Mouse (Mus musculus) forebrain, postnatal 0 days (tissue): ENCODE results near the gene Slc4a5. TPM values are rescaled to one million over a fixed set of nuclear protein-coding genes. Genes with fewer than 3 reads are reported as not detected.

Experiments
- ATAC-seq: fragments of 200-750 bp; cut with Nextera tagmentation; 2 replicates; pipeline ENCODE4 v1.8.0; 2017; ENCODE audit warnings: mild to moderate bottlenecking, moderate library complexity
- DNase-seq: peaks from one replicate; pipeline ENCODE4 v3.0.0-alpha.2; 2015
- H3K27ac ChIP-seq: fragments of 300-500 bp; sonication (generic); 2 replicates; pipeline ENCODE4 v1.5.1; 2014; ENCODE audit warnings: low read depth, mild to moderate bottlenecking, antibody characterized with exemption, low read length, moderate library complexity, mixed read lengths
- H3K27me3 ChIP-seq: fragments of 300-500 bp; sonication (generic); 2 replicates; pipeline ENCODE4 v1.6.1; 2014; ENCODE audit warnings: mild to moderate bottlenecking, low read length, mixed read lengths; ENCODE audit not compliant: insufficient read depth
- H3K36me3 ChIP-seq: fragments of 300-500 bp; sonication (generic); 2 replicates; pipeline ENCODE4 v1.6.1; 2014; ENCODE audit warnings: mild to moderate bottlenecking, moderate library complexity; ENCODE audit not compliant: insufficient read depth
- H3K4me1 ChIP-seq: fragments of 300-500 bp; sonication (generic); 2 replicates; pipeline ENCODE4 v1.6.1; 2014; ENCODE audit warnings: antibody characterized with exemption; ENCODE audit not compliant: insufficient read depth
- H3K4me2 ChIP-seq: fragments of 300-500 bp; sonication (generic); 2 replicates; pipeline ENCODE4 v1.6.1; 2014; ENCODE audit warnings: low read depth, mild to moderate bottlenecking, moderate library complexity
- H3K4me3 ChIP-seq: fragments of 300-500 bp; sonication (generic); 2 replicates; pipeline ENCODE4 v1.5.1; 2014; ENCODE audit warnings: low read depth, low read length, mixed read lengths
- H3K9ac ChIP-seq: fragments of 300-500 bp; sonication (generic); 2 replicates; pipeline ENCODE4 v1.6.1; 2014; ENCODE audit warnings: mild to moderate bottlenecking
- H3K9me3 ChIP-seq: fragments of 300-500 bp; sonication (generic); 2 replicates; pipeline ENCODE4 v1.6.1; 2016; ENCODE audit warnings: low read length
- CTCF ChIP-seq: sonication (generic); IDR thresholded peaks from 2 replicates; pipeline ENCODE4 v1.5.1; 2016; ENCODE audit warnings: antibody characterized with exemption, control low read depth, low read depth
- WGBS: fragments of 180-500 bp; shearing (Covaris S2); extraction: QIAGEN DNeasy Blood & Tissue Kit; methylation state at CpG from one replicate; pipeline ENCODE4 v1.1.7; 2014; 5-methylcytosine and 5-hydroxymethylcytosine counted together
- polyA plus RNA-seq: library from polyadenylated mRNA; unstranded; fragments of >200 nt; fragmentation: Nextera tagmentation; extraction: Ambion mirVana; gene quantifications from 2 replicates; pipeline ENCODE4 v1.2.1, GENCODE M21; 2015
- total RNA-seq: library from RNA; depleted of rRNA; stranded (reverse); fragments of >200 nt; gene quantifications from 2 replicates; pipeline ENCODE4 v1.2.3, GENCODE M21; 2014

Slc4a5 gene
- total and polyA plus RNA-seq, 2 experiments from 2014 or later, result 1.3 TPM

DNA sequence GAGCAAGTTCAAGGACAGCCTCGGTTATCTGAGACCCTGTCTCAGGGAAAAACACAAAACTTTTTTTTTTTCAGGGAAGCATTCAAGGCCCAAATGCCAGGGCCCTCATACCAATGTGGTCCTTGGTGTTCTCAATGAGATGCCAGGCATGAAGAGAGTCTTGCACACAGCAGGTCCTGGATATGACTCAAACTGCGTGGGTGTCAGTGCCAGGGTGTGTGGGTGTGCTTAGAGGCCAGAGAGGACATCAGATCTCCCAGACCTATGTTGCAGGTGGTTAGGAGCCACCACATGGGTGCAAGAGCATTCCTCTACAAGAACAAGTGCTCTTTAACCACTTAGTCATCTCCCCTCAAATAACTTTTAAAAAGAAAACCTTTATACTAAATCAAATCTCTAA, 81.7 kb downstream of the Slc4a5 start:
- no peak for ATAC-seq
- Histone ChIP-seq H3K9me3 (no peaks in the 10 kb centered on the region), H3K4me1 (no peaks in the 10 kb centered on the region), H3K4me2 (no peak overlapping the region), H3K27ac (no peak overlapping the region), H3K27me3 (no peaks in the 10 kb centered on the region), H3K9ac (no peak overlapping the region), H3K4me3 (no peak overlapping the region), H3K36me3 (peaks cover 16% of the 10 kb centered on the region)
- no peak for DNase-seq
- no peak for TF ChIP-seq CTCF
- WGBS, result 90% methylated on average over 2 of the region's 2 CpGs

DNA sequence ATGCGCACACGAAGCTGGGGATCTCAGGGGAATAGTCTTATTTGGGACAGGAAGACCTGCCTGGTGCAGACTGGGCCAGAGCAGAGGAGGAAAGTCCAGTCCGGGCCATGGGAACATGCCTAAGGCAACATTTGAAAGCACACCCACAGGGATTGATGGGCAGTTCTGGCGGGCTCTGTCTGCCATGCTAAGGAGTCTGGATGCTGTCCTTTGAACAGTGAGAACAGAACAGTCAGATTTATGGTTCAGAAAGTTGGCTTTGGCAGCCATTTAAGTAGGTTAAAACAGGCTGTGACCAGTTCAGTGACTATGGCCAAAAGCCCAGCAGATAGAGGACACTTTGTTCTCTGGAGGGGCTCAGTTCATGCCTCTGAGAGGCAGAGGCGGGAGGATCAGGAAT, 82.6 kb downstream of the Slc4a5 start:
- Histone ChIP-seq H3K9me3 (no peaks in the 10 kb centered on the region), H3K36me3 (peaks cover 21% of the 10 kb centered on the region), H3K4me2 (no peak overlapping the region), H3K4me3 (no peak overlapping the region), H3K27ac (no peak overlapping the region), H3K4me1 (no peaks in the 10 kb centered on the region), H3K9ac (no peak overlapping the region), H3K27me3 (no peaks in the 10 kb centered on the region)
- ATAC-seq (no peak), DNase-seq (no peak)
- TF ChIP-seq CTCF, result no peak
- WGBS, result 74% methylated on average over 5 of the region's 5 CpGs

DNA sequence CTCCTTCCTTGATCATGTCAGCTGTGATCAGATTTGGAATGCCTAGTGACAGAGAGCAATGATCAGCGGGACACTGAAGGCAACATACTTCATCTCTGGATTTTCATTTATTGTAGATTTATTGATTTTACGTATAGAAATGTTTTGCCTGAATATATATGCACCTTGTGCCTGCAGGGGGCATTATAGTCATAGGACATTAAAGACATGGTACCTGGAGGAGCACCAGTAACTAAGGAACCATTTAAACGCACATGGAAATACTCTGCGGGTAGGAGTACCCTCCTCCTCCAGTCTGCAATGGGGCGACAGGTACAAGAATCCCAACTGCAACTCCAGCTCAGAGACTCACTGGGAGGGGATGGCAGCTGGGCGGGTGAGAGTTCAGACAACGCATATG, 89.4 kb downstream of the Slc4a5 start:
- no peak overlapping the region for H3K4me3 ChIP-seq
- no peak overlapping the region for H3K27ac ChIP-seq
- no peak for TF ChIP-seq CTCF
- H3K4me1 ChIP-seq, result no peaks in the 10 kb centered on the region
- H3K4me2 ChIP-seq, result no peak overlapping the region
- H3K9ac ChIP-seq, result no peak overlapping the region
- ATAC-seq (no peak), DNase-seq (no peak)
- no peaks in the 10 kb centered on the region for H3K9me3 ChIP-seq
- 91% methylated on average over 7 of the region's 7 CpGs for WGBS
- H3K27me3 ChIP-seq, result no peaks in the 10 kb centered on the region
- H3K36me3 ChIP-seq, result peaks cover 45% of the 10 kb centered on the region

DNA sequence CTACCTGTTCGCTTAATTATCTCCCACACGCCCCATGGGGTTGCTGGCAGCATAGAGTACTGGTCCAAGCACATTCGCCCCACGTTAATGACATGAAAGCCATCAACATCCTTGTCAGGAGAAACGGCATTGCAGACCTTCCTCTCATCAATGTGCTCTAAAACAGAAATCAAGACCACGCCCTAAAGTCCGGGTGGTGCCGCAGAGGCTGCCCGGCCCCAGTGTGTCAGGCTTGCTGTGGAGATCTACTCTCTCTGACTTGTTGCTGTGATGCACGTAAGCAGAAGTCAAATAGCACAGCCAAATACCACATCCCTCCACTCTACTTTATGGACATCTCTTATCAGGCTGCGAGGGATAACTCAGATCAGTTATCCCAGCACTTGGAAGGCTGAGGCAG, 91.6 kb downstream of the Slc4a5 start:
- Histone ChIP-seq H3K4me1 (no peaks in the 10 kb centered on the region), H3K4me3 (no peak overlapping the region), H3K36me3 (peaks cover 29% of the 10 kb centered on the region), H3K9me3 (no peaks in the 10 kb centered on the region), H3K9ac (no peak overlapping the region), H3K27ac (no peak overlapping the region), H3K27me3 (no peaks in the 10 kb centered on the region), H3K4me2 (no peak overlapping the region)
- WGBS, result 93% methylated on average over 11 of the region's 11 CpGs
- DNase-seq (no peak), ATAC-seq (no peak)
- TF ChIP-seq CTCF, result no peak

DNA sequence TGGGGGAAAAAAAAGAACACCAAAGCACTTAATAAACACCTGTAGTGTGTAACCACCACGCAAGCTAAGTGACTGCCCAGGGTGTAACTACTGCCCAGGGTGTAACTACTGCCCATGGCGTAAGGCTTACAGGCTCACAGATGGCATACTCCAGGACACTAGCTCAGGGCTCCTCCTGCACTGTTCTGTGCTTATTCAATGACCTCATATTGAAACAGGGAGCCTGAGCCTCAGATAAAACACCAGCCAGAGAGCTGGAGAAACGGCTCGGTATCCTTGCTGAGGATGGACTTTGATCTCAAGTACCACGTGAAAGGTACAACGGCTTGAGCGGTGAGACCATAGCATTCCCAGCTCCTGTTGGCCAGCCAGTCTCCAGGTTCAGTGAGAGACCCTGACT, 92.4 kb downstream of the Slc4a5 start:
- ATAC-seq (no peak), DNase-seq (no peak)
- WGBS, result 97% methylated on average over 7 of the region's 7 CpGs
- Histone ChIP-seq H3K27me3 (no peaks in the 10 kb centered on the region), H3K9ac (no peak overlapping the region), H3K36me3 (peaks cover 25% of the 10 kb centered on the region), H3K4me3 (no peak overlapping the region), H3K9me3 (no peaks in the 10 kb centered on the region), H3K27ac (no peak overlapping the region), H3K4me1 (0 out of 2 replicates have a peak, but pooled peaks cover 4% of the 10 kb centered on the region), H3K4me2 (no peak overlapping the region)
- TF ChIP-seq CTCF, result no peak

GRCm38 (mm10) chr6:83312514-83312913, 92.9 kb downstream of the Slc4a5 start:
- DNase-seq (no peak), ATAC-seq (no peak)
- WGBS, result 94% methylated on average over 8 of the region's 8 CpGs
- no peak for TF ChIP-seq CTCF
- no peak overlapping the region for H3K27ac ChIP-seq
- no peak overlapping the region for H3K4me3 ChIP-seq
- H3K9ac ChIP-seq, result no peak overlapping the region
- no peaks in the 10 kb centered on the region for H3K27me3 ChIP-seq
- H3K4me1 ChIP-seq, result 0 out of 2 replicates have a peak, but pooled peaks cover 4% of the 10 kb centered on the region
- H3K9me3 ChIP-seq, result no peaks in the 10 kb centered on the region
- H3K36me3 ChIP-seq, result peaks cover 24% of the 10 kb centered on the region
- no peak overlapping the region for H3K4me2 ChIP-seq

GRCm38 (mm10) chr6:83315293-83315692, 95.7 kb downstream of the Slc4a5 start:
- TF ChIP-seq CTCF, result no peak
- ATAC-seq, result no peak

More at GRCm38 (mm10) chr6:83315293-83315692, 95.7 kb downstream of the Slc4a5 start:
- H3K4me2 ChIP-seq, result no peak overlapping the region
- H3K9ac ChIP-seq, result no peak overlapping the region
- DNase-seq, result no peak
- H3K9me3 ChIP-seq, result no peaks in the 10 kb centered on the region
- H3K4me1 ChIP-seq, result 0 out of 2 replicates have a peak, but pooled peaks cover 4% of the 10 kb centered on the region
- H3K4me3 ChIP-seq, result no peak overlapping the region
- H3K27me3 ChIP-seq, result no peaks in the 10 kb centered on the region
- H3K36me3 ChIP-seq, result peaks cover 10% of the 10 kb centered on the region; the same call in 1 of the 2 replicates
- no peak overlapping the region for H3K27ac ChIP-seq
